Mouse (Mus musculus) G1E (cell line): ENCODE measurements around the gene Brip1.

Experiments
- CTCF ChIP-seq: IDR thresholded peaks from 2 replicates; pipeline ENCODE4 v1.5.1; 2012; ENCODE audit warnings: low read depth, low read length, inconsistent platforms, mixed read lengths
- GATA1 ChIP-seq: IDR thresholded peaks from 2 replicates; pipeline ENCODE4 v1.6.1; 2012; ENCODE audit warnings: borderline replicate concordance, low read length, inconsistent platforms, mixed read lengths
- TAL1 ChIP-seq: conservative IDR thresholded peaks from 2 replicates; pipeline ENCODE4 v1.6.1; 2012; ENCODE audit warnings: low read depth, low read length, inconsistent platforms, mixed read lengths

- no peak for TF ChIP-seq CTCF
- no peak for TF ChIP-seq TAL1
- no peak for TF ChIP-seq GATA1
Measured at GRCm38 (mm10) chr11:86201901-86202675, 1.1 kb upstream of the Brip1 start.
